Mouse (Mus musculus) erythroblast, adult 5-6 weeks (primary cell): ENCODE data around the gene Tnk2. TPM values are rescaled to one million over a fixed set of nuclear protein-coding genes. Genes with fewer than 3 reads are reported as not detected.
"Not testable (repeated sequence)": the region's sequence is repeated elsewhere in the genome, so short reads cannot be mapped to it uniquely, and the experiment has no call there.

ENCODE experiments used
- ATAC-seq: replicated peaks from 2 replicates; pipeline ENCODE4 v1.8.0; 2016; ENCODE audit warnings: moderate number of reproducible peaks, mild to moderate bottlenecking, moderate TSS enrichment, inconsistent platforms; ENCODE audit not compliant: poor library complexity, low FRiP score, severe bottlenecking
- total RNA-seq, 2 experiments: library from RNA; stranded (forward) in 1 of 2; stranded (reverse) in 1 of 2; fragments of 150-400 nt in 1 of 2; fragments of 200-764, 138-1000 nt in 1 of 2; gene quantifications; 2 replicates each; pipeline versions ENCODE4 v1.2.3 to v1.2.4; 2015 to 2017; ENCODE audit warnings: low replicate concordance in 2 of 2

Tnk2 gene
- total RNA-seq, 2 experiments from 2014 or later = 15.8 to 19.6 TPM

DNA sequence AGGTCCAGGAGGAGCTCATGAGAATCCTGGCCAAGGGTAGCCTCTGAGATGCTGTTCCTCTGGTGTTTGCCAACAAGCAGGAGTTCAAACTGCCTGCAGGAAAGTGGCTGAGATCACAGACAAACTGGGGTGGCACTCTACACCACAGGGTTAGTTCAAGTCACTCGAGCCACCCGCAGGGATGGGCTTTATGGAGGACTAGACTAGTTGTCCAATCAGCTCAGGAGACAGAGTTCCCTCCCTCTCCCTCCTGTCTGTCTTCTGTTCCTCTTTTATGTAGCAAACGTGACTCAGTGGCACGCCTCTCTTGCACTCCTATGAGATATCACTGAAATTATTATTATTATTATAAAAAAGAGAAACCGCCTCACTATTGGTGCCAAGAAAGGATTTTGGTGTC, 9.5 kb upstream of the Tnk2 start:
- no peak for ATAC-seq

DNA sequence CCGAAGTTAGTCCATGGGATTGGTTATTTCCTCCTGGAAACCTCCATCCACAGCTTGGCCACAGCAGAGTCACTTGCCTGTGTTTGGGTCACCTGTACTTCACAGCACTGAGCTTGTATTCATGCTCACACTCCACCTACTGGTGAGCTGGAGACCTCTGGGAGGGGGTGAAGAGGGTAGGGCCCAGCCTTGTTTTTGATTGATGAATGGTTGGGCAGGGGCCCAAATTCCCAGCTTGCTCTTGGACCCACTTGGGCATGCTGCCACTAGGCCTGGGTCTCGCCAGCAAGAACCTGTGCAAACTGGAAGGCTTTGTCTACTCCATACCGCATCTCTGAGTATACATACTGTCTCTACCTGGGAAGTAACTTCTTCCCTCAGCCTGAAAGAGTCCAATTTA, 8.4 kb upstream of the Tnk2 start:
- no peak for ATAC-seq

DNA sequence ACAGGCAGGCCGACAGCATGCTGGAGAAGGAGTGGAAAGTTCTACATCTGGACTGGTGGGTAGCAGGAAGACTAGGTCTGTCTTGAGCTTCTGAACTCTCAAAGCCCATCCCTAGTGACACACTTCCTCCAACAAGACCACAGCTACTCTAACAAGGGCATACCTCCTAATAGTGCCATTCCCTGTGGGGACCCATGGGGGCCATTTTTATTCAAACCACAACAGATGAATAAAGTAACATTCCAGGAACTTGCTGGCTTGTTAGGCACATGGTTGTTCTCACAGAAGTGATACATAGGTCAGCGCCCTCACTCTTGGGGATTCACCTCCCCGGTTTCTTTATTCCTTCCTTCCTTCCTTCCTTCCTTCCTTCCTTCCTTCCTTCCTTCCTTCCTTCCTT, 7.3 kb upstream of the Tnk2 start:
- no peak for ATAC-seq

DNA sequence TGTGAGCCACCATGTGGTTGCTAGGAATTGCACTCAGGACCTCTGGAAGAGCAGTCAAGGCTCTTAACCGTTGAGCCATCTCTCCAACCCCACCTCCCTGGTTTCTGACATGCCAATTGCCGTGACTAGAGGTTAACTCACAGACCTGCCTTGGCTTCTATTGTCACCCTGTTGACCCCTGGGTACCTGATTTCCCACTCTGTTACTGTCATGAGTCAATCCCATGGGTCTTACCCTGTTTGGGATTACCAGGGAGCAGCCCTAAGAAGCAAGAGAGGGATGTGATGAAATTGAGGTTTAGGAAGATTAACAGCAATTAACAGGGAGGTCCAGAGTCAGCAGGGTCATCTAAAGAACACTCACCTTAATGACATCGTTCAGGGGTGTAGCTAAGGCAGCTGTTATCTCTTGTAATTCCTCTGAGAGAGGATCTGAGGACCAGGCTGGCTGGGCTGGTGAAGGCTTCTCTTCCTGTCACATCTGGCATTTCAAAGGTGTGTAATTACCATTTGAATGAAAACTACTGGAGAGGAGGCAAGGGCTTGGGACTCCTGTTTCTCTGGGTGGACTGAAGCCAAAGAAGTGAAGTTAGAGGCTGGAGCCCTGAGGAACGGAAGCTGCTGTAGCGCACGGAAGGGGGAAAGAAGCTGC, 6.7 kb upstream of the Tnk2 start:
- ATAC-seq = no peak

DNA sequence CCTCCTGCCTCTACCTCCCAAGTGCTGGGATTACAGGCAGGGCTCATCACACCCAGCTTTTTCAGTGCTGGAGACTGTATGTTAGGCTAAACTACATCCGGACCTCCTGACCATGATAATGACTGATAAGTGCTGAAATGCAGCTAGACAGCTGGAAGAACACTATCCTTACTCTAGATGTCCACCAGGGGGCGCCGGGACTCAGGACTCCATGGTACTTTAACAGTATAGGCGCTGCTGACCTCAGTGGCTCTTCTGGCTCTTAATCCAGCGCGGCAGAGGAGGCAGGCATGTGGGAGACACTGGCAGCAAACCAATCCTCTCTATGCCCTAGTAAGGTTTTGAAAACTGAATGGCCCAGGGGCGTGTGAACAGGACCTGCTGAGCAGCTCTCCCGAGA, 5.2 kb upstream of the Tnk2 start:
- ATAC-seq = peak; percentile 82

DNA sequence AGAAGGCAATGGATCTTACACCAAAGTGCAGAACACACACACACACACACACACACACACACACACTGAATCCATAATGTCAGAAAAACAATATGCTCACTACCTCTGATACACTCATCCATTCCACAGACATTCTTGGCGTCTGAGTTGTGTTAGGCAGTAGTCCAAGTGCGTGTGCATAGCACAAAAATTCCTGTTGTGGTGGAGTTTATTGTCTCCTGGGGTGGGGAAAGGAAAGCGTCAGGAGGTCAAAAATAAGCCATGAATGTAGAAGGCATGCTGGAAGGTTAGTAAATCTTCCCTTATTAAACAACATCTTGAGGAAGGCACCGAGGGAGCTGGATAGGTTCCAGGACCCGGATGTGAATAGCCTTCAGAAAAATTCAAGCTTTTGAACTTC, 3.6 kb upstream of the Tnk2 start:
- no peak for ATAC-seq

DNA sequence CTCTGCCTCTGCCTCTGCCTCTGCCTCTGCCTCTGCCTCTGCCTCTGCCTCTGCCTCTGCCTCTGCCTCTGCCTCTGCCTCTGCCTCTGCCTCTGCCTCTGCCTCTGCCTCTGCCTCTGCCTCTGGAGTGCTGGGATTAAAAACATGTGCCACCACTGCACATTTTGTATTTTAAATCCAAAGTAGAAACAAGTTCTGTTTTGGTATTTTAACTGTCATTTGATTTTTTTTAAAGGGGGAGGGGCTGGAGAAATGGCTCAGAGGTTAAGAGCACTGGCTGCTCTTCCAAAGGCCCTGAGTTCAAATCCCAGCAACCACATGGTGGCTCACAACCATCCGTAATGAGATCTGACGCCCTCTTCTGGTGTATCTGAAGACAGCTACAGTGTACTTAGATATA, 3.0 kb upstream of the Tnk2 start:
- ATAC-seq = not testable (repeated sequence)

DNA sequence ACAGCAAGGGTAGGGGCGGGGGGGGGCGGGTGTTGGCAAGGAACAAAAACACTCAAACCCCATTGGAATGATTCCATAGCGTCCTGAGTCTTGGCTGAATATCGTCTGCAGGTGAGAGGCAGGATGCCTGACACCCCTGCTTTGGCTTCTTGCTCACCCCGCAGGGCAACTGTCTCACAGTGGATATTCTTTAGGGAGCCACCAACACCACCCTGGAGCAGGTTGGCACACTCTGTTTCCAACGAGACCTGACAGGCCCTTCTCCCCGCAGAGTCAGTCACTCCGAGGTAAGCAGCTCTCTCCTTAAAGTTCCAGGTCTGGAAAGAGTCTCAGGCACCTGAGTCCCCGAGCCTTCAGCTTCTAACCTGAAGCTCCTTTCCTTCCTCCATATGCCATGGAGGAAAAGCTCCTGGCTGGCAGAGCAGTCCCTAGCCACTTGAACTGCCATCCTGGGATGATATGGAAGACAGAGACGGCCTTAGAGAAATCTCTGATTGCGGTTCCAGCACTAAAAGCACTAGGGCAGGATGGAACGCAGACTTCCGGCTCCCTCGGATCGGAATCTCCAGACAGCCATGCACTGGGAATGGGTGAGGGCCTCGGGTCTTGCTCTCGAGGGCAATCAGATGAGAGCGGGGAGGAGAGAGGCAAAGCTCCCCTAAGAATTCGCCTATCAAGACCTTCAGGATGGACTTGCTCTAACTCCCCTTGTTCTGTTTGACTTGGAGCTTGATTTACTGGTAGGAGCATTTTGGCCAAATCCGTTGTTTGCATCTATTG, 2.0 kb upstream of the Tnk2 start:
- no peak for ATAC-seq

DNA sequence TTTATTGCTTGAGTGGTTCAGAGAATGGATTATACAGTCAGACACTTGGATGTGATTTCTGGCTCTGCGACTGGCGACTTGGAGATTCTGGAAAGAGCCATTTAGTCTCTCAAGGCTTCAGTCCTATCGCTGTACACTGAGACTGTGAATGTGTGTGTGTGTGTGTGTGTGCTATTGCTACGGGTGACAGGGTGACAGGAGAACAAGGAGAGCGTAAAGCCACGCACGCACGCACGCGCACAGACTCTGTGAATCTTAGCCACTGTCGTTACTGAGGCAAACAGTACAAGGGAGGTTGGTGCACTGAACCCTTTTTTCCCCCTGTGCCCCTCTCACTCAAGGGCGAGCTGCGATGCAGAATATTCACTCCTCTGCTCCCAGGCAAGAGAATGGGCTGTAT, 1.4 kb upstream of the Tnk2 start:
- ATAC-seq = no peak

DNA sequence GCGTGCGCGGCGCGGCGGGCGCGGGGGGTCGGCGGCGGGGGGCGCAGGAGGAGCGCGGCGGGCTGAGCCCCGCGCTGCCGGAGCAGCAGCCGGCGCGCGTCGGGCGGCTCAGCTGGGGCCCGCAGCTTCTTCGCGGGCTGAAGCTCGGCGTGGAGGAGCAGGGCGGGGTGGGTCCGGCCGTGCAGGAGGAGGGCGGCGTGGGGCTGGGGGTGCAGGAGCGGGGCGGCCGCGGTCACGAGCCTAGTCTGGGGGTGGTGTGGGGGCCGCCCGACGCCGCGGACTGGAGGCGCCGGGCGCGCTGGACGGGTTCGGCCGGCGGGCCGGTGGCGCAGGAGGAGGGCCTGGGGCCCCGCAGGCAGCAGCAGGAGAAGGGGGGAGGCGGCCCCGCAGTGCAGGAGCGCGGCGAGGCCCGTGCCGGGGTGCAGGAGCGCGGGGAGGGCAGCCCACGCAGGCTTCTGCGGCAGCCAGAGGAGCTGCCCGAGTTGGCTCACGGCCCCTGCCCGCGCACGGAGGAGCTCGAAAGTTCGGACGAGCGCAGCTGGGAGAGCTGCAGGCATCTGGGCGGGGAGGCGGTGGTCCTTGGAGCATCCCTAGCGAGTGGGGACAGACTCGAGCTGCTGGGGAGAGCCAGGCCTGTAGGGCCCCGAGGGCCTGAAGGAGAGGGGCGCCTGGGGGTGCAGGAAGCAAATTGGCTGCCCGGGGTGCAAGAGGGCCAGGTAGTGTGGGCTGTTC, 561 bp downstream of the Tnk2 start:
- peak; percentile 2; the same call in 1 of the 2 replicates for ATAC-seq

DNA sequence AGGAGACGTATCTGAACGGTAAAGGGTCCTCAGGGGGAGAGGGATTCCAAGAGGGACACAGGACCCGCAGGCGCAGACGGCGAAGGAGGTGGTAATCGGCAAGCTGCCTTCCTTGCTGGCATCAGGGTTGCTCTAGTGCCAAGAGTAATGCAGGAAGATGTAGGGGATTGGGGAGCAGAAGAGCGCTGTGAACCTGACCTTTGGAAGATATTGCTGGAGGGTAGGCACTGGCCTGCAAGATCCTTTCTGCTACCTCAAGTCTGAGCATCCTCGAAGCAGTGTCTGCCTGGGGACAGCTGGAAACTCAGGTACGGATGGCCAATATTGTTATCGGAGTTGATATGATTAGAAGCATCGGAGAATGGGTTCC, 1.1 kb downstream of the Tnk2 start:
- ATAC-seq = peak; percentile 21

DNA sequence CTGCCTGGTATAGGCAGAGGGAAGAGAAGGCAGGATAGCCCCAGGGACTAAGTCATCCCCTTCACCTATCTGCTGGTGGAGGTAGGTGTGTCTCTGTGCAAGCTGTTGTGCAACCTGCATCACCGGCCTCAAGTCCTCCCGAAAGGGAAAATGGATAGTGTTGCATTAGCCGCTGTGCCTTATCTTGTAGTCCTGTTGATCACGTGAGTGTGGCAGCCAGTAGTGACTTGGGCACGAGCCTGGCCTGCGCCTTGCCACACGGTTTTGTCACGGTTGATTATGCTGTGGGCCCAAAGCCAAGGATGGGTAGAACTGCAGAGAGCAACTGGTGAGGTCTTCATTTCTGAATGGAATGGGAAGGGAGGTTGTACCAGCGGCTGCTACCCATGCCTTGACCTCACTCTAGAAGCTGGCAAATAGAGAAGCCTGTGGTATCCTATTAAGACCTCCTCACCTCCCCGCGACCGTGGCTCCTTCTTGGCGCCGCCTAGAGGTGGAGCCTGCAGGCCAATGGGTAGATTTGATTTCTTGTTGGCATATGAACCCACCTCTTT, 1.8 kb downstream of the Tnk2 start:
- ATAC-seq = peak; percentile 90

DNA sequence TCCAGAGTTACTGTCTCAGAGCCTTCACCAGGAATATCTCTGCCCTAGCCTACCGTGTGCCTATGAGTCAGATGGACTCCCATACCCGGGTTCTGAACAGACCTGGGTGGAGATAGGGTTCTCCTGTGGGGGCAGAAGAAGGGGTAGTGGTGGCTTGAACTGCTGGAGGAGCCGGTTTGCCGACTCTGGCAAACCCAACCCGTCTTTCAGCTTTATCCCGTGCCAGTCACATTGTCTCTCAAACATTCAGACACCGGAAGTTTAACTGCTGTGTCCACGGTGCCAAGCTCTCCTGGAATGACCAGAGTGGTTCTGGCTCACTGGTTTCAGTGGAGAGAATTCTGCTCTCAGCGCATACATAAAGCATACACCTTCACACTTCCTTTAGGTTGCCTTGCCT, 2.3 kb downstream of the Tnk2 start:
- no peak for ATAC-seq

DNA sequence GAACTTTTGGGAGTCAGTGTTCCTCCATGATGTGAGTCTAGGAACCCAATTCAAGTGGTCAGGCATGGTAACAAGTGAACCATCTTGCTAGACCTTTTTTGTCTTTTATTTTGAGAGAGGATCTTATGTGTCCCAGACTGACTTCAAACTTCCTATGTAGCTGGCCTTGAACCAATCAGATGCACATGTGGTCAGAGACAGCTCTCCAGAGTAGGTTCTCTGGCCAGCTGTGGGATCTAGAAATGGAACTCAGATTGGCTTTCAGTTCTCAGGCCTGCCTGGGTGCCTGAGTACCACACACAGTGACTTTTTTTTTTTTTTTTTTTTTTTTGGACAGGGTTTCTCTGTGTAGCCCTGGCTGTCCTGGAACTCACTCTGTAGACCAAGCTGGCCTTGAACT, 4.0 kb downstream of the Tnk2 start:
- no peak for ATAC-seq

DNA sequence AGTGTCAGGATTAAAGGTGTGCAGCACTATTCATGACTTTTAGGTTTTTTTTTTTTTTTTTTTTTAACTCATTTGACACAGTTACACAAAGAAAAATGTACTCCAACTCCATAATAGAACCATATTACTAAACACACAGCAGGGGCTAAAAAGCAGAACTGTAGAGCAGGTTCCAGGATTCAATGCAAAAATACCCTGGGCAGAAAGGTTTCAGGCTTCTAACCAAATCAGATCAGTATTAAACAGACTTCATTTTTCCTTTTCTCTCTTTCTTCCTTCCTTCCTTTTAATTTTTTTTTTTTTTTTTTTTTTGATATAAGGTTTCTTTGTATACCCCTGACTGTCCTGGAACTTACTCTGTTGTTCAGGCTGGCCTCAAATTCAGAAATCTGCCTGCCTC, 6.8 kb downstream of the Tnk2 start:
- ATAC-seq = no peak

DNA sequence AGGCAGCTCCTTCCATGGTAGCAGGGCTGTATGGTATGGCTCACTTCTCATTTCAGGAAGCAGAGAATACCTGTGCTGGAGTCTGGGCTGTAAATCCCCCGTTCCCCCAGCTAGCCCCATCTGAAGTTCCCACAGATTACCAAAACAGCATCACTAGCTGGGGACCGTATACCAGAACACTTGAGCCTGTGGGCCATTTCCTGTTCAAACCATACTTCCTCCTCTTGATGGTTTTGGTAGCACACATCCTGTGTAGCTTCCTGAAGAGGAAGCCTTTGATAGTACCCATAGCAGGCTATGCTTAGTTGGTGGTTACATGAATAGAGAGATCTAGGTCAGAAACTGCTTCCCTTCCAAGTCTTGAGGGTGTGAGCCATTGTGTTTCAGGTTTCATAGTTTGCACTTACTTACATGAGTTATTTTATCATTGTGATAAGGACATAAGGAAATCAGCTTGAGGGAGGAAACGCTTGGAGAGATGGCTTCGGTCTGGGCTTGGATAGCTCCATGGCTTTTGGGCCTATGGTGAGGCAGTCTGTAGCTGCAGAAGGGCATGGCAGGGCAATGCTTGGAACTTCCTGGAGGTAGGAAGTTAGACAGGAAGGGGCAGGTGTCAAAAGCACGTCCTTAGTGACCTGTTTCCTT, 7.4 kb downstream of the Tnk2 start:
- ATAC-seq = no peak

DNA sequence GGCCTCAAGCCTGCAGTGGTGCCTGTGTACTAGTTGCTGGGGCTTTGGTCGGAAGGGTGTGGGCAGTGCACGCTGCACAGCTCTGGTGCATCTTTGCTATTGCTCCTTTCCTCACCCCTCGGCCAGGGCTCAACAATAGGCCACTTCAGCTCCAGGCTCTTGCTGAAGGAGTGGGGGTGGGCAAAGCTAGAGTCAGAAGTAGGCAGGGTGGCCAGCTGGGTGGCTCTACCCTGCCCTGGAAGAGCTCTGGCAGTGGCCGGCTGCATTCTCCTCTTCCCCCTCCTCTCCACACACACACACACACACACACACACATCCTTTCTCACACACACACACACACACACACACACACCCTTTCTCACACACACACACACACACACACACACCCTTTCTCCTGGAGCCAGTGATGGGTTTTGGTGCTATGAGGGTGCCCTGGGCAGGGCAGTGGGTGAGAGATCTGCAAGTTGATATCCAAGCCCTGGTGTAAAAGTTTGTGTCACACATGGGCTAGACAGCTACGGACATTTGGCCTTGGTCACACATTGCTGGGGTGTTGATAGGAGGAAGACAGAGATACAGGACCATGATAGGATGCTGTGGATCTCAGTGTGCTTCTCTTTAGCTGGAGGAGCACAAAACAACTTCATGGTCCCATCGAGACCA, 10.5 kb downstream of the Tnk2 start:
- no peak for ATAC-seq

DNA sequence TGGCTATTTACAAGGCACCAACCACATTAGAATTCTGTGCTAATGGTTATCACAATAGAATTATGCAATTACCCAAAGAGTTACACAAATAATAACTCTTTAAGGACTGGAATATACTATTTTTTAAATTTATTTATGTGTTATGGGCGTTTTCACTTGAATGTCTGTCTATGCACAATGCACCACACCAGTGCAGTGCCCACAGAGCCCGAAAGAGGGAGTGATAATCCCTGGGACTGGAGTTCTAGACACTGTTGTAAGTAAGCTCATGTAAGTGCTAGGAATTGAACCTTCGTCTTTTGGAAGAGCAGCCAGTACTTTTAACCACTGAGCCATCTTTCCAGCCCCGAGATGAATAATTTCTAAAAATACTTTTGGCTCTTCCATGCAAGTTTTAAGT, 11.9 kb downstream of the Tnk2 start:
- no peak for ATAC-seq

DNA sequence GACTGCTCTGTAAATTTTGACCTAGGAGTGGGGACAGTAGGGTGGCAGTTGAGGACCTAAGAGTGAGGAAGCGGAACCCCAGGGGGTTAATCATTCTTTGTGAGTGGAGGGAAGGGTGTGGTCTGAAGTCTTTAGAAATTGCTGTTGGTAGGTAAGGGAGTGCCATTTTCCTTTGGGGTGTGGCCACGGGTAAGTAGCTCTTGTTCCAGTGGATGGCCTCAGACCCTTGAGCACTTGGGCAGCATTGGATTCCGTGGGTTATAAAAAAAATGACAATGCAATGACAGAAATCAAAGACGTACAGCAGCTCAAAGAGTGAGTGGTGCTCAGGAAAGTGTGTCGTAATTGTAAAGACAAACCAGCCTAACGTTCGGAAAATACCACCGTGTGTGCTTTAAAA, 12.6 kb downstream of the Tnk2 start:
- no peak for ATAC-seq

DNA sequence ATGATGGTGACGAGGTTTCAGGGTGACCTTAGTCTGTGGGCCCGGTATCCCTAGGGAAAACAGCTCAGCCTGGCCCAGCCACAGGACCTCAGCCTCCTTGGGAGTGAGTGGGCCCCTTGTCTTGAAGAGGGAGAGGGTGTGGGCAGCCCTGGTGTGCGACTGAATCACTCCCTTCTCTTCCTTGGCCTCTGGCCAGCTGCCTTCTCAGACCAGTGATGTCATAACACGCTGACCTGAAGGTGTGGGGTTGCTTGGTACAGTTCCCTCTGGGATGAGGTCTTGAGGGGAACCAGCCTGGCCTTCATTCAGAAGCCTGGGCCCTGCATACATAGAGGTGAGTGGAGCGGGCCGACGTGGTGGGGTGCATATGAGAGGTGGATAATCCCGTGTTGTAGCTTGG, 13.1 kb downstream of the Tnk2 start:
- no peak for ATAC-seq
